Mouse (Mus musculus): ENCODE results near the gene Nfe2. TPM values are rescaled to one million over a fixed set of nuclear protein-coding genes. Genes with fewer than 3 reads are reported as not detected.

Nfe2 gene
- polyA plus RNA-seq, 1 experiment from 2014 or later, result 4.9 TPM

DNA sequence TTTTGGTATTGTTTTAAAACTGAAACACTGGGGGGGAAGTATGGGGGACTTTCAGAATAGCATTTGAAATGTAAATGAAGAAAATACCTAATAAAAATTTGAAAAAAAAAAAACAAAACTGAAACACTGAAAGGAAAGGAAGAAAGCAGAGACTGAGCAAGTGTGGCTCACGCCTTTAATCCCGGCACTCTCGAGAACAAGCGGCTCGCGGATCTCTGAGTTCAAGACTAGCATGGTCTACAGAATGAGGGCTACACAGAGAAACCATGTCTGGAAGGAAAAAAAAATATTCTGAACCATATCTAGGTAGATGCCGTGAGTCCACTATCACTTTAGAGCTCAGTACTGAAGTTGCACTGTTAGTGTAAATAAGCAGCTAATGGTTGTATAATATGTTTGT, 20.9 kb downstream of the Nfe2 start:
- H3K4me2 ChIP-seq (replicated peaks), result no peak overlapping the region
- WGBS, result 93% methylated on average over 7 of the region's 7 CpGs
- H3K9me3 ChIP-seq, result no peaks in the 10 kb centered on the region
- no peak overlapping the region for H3K9ac ChIP-seq
- H3K4me1 ChIP-seq, result peaks cover 7% of the 10 kb centered on the region; the same call in 1 of the 2 replicates
- no peak overlapping the region for H3K4me3 ChIP-seq
- no peak overlapping the region for H3K27ac ChIP-seq
- ATAC-seq (ENCODE audit: insufficient number of reproducible peaks, insufficient read depth, low FRiP score, low TSS enrichment), result no peak
- peaks cover 24% of the 10 kb centered on the region for H3K36me3 ChIP-seq
- H3K27me3 ChIP-seq, result no peaks in the 10 kb centered on the region

GRCm38 (mm10) chr15:103233119-103233518, 25.1 kb downstream of the Nfe2 start:
- H3K4me2 ChIP-seq (replicated peaks), result no peak overlapping the region
- peaks cover 16% of the 10 kb centered on the region for H3K36me3 ChIP-seq
- no peaks in the 10 kb centered on the region for H3K9me3 ChIP-seq
- no peak for ATAC-seq (ENCODE audit: insufficient number of reproducible peaks, insufficient read depth, low FRiP score, low TSS enrichment)
- no peaks in the 10 kb centered on the region for H3K27me3 ChIP-seq
- H3K9ac ChIP-seq, result no peak overlapping the region
- 88% methylated on average over 2 of the region's 2 CpGs for WGBS
- H3K27ac ChIP-seq, result no peak overlapping the region
- no peak overlapping the region for H3K4me3 ChIP-seq
- H3K4me1 ChIP-seq, result peaks cover 8% of the 10 kb centered on the region; the same call in 1 of the 2 replicates

- H3K36me3 ChIP-seq, result no peaks in the 10 kb centered on the region
- H3K27ac ChIP-seq, result no peak overlapping the region
- H3K27me3 ChIP-seq, result no peaks in the 10 kb centered on the region
- H3K9me3 ChIP-seq, result no peaks in the 10 kb centered on the region
- H3K4me3 ChIP-seq, result no peak overlapping the region
- H3K9ac ChIP-seq, result no peak overlapping the region
- 0 out of 2 replicates have a peak, but pooled peaks cover 6% of the 10 kb centered on the region for H3K4me1 ChIP-seq
- no peak overlapping the region for H3K4me2 ChIP-seq (replicated peaks)
- ATAC-seq (ENCODE audit: insufficient number of reproducible peaks, insufficient read depth, low FRiP score, low TSS enrichment), result no peak
- WGBS, result 78% methylated on average over 2 of the region's 2 CpGs
These were observed 29.3 kb downstream of the Nfe2 start for GRCm38 (mm10) chr15:103228904-103229303.

- no peaks in the 10 kb centered on the region for H3K36me3 ChIP-seq
- H3K4me2 ChIP-seq (replicated peaks), result no peak overlapping the region
- 78% methylated on average over 2 of the region's 2 CpGs for WGBS
- H3K9me3 ChIP-seq, result no peaks in the 10 kb centered on the region
- no peak overlapping the region for H3K4me3 ChIP-seq
- no peak for ATAC-seq (ENCODE audit: insufficient number of reproducible peaks, insufficient read depth, low FRiP score, low TSS enrichment)
- H3K4me1 ChIP-seq, result 0 out of 2 replicates have a peak, but pooled peaks cover 6% of the 10 kb centered on the region
- H3K27ac ChIP-seq, result no peak overlapping the region
- no peaks in the 10 kb centered on the region for H3K27me3 ChIP-seq
- H3K9ac ChIP-seq, result no peak overlapping the region
These were observed 30.6 kb downstream of the Nfe2 start for GRCm38 (mm10) chr15:103227572-103227971.

GRCm38 (mm10) chr15:103227022-103227421, 31.2 kb downstream of the Nfe2 start:
- Histone ChIP-seq H3K9ac (no peak overlapping the region), H3K27me3 (no peaks in the 10 kb centered on the region), H3K4me1 (0 out of 2 replicates have a peak, but pooled peaks cover 6% of the 10 kb centered on the region), H3K4me3 (no peak overlapping the region), H3K9me3 (no peaks in the 10 kb centered on the region), H3K4me2 (replicated peaks) (no peak overlapping the region), H3K27ac (no peak overlapping the region), H3K36me3 (no peaks in the 10 kb centered on the region)
- 88% methylated on average over 3 of the region's 3 CpGs for WGBS
- ATAC-seq (ENCODE audit: insufficient number of reproducible peaks, insufficient read depth, low FRiP score, low TSS enrichment), result no peak

- H3K4me1 ChIP-seq, result peaks cover 17% of the 10 kb centered on the region
- H3K27me3 ChIP-seq, result no peaks in the 10 kb centered on the region
- WGBS, result 80% methylated on average over 2 of the region's 2 CpGs
- H3K9ac ChIP-seq, result no peak overlapping the region
- H3K4me3 ChIP-seq, result no peak overlapping the region
- ATAC-seq (ENCODE audit: insufficient number of reproducible peaks, insufficient read depth, low FRiP score, low TSS enrichment), result no peak
- no peaks in the 10 kb centered on the region for H3K36me3 ChIP-seq
- no peaks in the 10 kb centered on the region for H3K9me3 ChIP-seq
- no peak overlapping the region for H3K4me2 ChIP-seq (replicated peaks)
- no peak overlapping the region for H3K27ac ChIP-seq
These were observed 34.0 kb downstream of the Nfe2 start for GRCm38 (mm10) chr15:103224161-103224560.

DNA sequence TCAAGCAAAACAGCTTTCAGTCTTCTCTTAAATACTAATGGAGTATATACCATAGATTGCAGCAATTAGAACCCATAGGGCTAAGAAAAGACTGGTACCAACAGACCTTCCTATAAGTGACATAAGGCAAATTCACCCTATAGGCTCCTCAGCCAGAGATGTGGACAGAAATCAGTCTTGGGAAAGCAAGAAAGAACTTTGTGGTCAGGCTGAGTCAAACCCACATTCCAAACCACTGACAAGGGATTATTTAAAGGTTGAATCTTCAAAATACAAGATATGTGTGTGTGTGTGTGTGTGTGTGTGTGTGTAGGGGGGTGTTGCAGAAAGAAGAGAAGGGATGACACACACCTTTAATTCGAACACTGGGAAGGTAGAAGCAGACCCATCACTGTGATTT, 36.8 kb downstream of the Nfe2 start:
- Histone ChIP-seq H3K9ac (no peak overlapping the region), H3K4me3 (no peak overlapping the region), H3K9me3 (no peaks in the 10 kb centered on the region), H3K4me1 (peaks cover 23% of the 10 kb centered on the region), H3K4me2 (replicated peaks) (no peak overlapping the region), H3K36me3 (no peaks in the 10 kb centered on the region), H3K27ac (no peak overlapping the region), H3K27me3 (no peaks in the 10 kb centered on the region)
- ATAC-seq (ENCODE audit: insufficient number of reproducible peaks, insufficient read depth, low FRiP score, low TSS enrichment), result no peak
- WGBS, result 77% methylated on average over 1 of the region's 1 CpGs

DNA sequence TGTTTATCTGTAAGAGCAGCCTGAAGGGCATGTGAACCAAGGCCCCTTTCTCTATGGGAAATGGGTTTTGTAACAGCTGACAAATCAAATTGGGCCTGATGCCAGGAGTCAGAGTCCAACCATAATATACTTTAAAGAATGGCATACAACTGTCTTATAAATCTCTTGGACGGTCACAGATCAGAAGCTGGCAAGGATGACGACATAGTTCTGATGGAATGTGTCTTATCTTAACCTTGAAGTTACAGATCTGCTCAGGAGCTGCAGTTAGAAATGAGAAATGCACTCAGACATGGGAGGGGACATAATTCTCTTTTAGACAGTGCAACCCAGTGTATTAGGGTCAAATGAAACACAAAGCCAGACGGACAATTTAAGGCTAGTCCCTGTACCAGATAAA, 37.4 kb downstream of the Nfe2 start:
- no peak overlapping the region for H3K4me3 ChIP-seq
- no peak overlapping the region for H3K4me2 ChIP-seq (replicated peaks)
- H3K27me3 ChIP-seq, result no peaks in the 10 kb centered on the region
- H3K4me1 ChIP-seq, result peaks cover 29% of the 10 kb centered on the region
- H3K9ac ChIP-seq, result no peak overlapping the region
- no peak overlapping the region for H3K27ac ChIP-seq
- no peak for ATAC-seq (ENCODE audit: insufficient number of reproducible peaks, insufficient read depth, low FRiP score, low TSS enrichment)
- H3K9me3 ChIP-seq, result no peaks in the 10 kb centered on the region
- WGBS, result 63% methylated on average over 3 of the region's 3 CpGs
- no peaks in the 10 kb centered on the region for H3K36me3 ChIP-seq

DNA sequence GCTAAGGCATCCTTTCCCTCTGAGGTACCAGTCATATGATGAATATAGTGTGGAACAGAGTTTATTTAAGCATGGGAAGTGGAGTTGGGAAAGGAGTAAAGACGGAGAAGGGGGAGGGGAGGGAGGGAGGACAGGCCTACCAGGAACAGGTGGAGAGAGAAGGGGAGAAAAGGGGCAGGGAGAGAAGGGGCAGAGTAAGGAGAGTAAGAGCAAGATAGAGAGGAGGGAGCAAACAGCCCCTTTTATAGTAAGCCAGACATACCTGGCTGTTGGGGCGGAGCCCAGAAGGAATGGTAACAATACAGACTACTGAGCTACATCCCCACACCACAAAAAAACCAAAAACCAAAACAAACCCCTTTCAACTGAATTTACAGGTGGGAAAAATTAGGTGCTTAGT, 42.2 kb downstream of the Nfe2 start:
- Histone ChIP-seq H3K4me2 (replicated peaks) (peak overlapping the region; percentile 60), H3K9me3 (no peaks in the 10 kb centered on the region), H3K27ac (peak overlapping the region; percentile 96), H3K4me3 (peak overlapping the region; percentile 36; the same call in 1 of the 2 replicates), H3K4me1 (peaks cover 31% of the 10 kb centered on the region), H3K27me3 (no peaks in the 10 kb centered on the region), H3K9ac (no peak overlapping the region), H3K36me3 (peaks cover 20% of the 10 kb centered on the region)
- 13% methylated on average over 2 of the region's 2 CpGs for WGBS
- no peak for ATAC-seq (ENCODE audit: insufficient number of reproducible peaks, insufficient read depth, low FRiP score, low TSS enrichment)

GRCm38 (mm10) chr15:103214971-103215907, 43.0 kb downstream of the Nfe2 start:
- Histone ChIP-seq H3K4me1 (peaks cover 23% of the 10 kb centered on the region), H3K9me3 (no peaks in the 10 kb centered on the region), H3K4me3 (peak overlapping the region; percentile 36), H3K27me3 (no peaks in the 10 kb centered on the region), H3K36me3 (peaks cover 27% of the 10 kb centered on the region), H3K4me2 (replicated peaks) (peak overlapping the region; percentile 60), H3K9ac (peak overlapping the region; percentile 44), H3K27ac (peak overlapping the region; percentile 96)
- peak; percentile 89 for ATAC-seq (ENCODE audit: insufficient number of reproducible peaks, insufficient read depth, low FRiP score, low TSS enrichment)
- WGBS, result under 1% methylated on average over 15 of the region's 15 CpGs

GRCm38 (mm10) chr15:103214149-103214548, 44.1 kb downstream of the Nfe2 start:
- peak overlapping the region; percentile 78 for H3K27ac ChIP-seq
- no peaks in the 10 kb centered on the region for H3K27me3 ChIP-seq
- WGBS, result 12% methylated on average over 2 of the region's 2 CpGs
- peaks cover 38% of the 10 kb centered on the region for H3K36me3 ChIP-seq
- H3K4me3 ChIP-seq, result peak overlapping the region; percentile 23
- H3K9ac ChIP-seq, result peak overlapping the region; percentile 42
- H3K9me3 ChIP-seq, result no peaks in the 10 kb centered on the region
- H3K4me2 ChIP-seq (replicated peaks), result peak overlapping the region; percentile 45
- H3K4me1 ChIP-seq, result peaks cover 23% of the 10 kb centered on the region
- no peak for ATAC-seq (ENCODE audit: insufficient number of reproducible peaks, insufficient read depth, low FRiP score, low TSS enrichment)

DNA sequence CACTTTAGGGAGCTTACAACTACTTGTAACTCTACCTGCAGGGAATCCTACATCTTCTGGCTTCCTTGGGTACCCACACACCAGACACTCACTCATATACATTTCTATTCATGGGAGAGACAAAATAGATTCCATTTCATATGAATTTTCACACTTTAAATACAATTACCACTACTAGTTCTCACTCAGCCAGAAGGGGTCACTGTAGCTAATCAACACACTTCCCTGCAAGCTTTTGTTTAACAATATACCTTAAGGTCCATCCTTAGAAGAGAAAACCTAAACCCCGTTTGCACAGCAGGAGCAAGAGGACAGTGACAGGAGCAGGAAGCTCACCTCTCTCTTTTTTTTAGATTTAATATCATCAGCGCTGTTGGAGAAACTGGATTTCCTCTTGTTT, 53.0 kb downstream of the Nfe2 start:
- 65% methylated on average over 2 of the region's 2 CpGs for WGBS

More for the DNA sequence above, 53.0 kb downstream of the Nfe2 start:
- Histone ChIP-seq H3K4me3 (no peak overlapping the region), H3K27me3 (no peaks in the 10 kb centered on the region), H3K4me2 (replicated peaks) (no peak overlapping the region), H3K9ac (no peak overlapping the region), H3K27ac (no peak overlapping the region), H3K4me1 (no peaks in the 10 kb centered on the region), H3K9me3 (no peaks in the 10 kb centered on the region), H3K36me3 (peaks cover 69% of the 10 kb centered on the region)
- no peak for ATAC-seq (ENCODE audit: insufficient number of reproducible peaks, insufficient read depth, low FRiP score, low TSS enrichment)

Measured in embryonic facial prominence, embryonic 12.5 days (tissue).